Mouse (Mus musculus): ENCODE results near the gene Trappc6a. TPM values are rescaled to one million over a fixed set of nuclear protein-coding genes. Genes with fewer than 3 reads are reported as not detected.

Gene Trappc6a
- total RNA-seq, 2 experiments from 2014 or later: 43.1 to 53.1 TPM

DNA sequence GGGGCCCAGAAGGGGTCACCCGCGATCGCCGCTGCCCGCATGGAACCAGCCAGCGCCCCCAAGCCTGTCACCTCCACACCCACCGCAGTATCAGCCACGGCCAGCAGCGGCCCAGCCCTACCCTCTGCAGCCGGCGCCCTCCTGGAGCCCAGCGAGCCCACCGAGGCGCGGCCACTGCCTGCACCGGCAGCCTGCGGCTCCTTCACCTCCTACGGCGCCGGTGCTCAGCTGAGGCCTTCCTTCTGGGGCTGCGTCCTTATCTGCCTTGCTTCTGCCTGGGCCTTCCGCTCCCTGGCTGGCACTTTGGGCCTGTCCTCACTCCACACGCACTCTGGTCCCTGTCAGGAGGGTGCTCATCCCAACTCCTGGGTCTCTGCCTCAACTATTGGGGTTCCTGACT, 11.8 kb downstream of the Trappc6a start:
- intact Hi-C loops (cut with DNase I): no loop called here
- no peak for DNase-seq

DNA sequence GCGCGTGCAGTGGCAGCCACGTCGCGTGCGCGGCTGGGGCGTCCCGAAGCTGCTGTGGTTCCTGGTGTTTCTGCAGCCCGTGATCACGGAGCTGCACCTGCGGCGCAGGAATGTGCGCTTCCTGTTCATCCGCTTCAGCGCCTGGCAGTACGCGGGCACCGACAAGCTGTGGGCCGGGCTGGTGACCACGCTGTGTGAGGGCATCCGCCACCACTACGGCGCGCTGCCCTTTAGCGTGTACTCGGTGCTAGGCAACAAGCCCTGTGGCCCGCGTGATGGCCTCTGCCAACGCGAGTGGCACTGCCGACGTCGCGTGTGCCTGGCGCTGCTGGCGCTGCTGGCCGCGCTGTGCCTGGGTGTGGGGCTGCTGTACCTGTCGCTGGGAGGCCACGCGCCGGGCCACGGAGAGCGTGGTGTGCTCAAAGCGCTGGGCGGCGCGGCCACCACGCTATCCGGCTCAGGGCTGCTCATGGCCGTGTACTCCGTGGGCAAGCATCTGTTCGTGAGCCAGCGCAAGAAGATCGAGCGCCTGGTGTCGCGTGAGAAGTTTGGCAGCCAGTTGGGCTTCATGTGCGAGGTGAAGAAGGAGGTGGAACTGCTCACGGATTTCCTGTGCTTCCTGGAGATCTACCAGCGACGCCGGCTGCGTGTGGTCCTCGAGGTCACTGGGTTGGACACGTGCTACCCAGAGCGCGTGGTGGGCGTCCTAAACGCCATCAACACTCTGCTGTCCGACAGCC, 15.0 kb downstream of the Trappc6a start:
- intact Hi-C loops (cut with DNase I): no loop called here

DNA sequence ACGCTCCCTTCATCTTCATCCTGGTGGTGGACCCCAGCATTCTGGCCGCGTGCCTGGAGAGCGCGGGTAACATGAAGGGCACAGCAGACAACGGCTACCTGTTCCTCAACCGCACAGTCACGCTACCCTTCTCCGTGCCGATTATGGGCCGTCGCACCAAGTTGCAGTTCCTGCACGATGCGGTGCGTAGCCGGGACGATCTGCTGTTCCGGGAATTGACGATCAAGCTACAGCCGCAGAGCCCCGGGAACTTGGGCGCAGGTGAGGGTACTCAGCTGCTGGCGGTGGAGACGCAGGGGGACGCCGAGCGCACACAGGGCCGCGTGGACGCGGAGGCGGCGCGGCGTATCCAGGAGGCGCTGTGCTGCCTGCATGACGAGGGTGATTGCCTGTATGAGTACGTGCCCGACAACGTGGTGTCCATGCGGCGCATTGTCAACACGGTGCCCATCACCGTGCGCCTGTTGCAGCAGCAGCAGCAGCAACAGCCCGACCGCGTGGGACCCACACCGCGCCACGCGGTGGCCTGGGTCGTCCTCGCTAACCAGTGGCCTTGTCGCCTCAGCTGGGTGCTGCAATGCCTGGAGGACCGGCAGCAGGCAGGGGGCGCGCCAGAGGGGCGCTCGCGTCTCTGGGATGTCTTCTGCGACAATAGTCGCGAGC, 15.7 kb downstream of the Trappc6a start:
- DNase-seq: peak; percentile 69 to 74
- intact Hi-C loops (cut with DNase I): no loop called here

More for the DNA sequence above, 15.0 kb downstream of the Trappc6a start:
- DNase-seq: no peak

DNA sequence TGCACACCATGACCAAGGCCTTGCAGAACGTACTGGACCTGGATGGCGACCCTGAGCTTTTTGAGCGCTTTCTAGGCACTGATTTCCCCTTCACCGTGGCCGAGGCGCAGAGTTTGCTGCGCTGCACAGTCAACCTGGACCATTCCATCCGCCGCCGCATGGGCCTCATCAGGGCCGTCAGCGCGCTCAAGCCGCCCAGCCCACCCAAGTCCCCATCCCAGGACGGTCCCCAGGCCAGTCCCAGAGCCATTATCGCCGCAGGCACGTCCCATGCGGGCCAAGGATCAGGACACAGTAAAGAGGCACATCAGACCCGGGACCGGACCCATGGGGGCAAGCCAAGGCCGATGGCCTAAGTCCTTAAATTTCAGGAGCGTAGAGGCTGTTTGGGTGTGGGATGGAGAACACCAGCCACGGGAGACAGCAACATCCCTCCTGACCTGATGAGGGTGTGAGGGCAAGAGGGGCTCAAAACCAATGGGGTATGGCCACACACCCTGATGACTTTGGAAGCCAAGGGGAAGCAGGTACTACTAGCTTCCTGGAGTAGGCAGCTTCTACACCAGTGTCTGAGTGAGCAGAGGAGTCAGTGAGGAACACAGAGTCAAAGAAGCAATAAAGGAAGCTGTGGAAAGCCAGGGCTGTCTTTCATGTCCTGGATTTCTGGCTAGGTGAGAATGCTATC, 16.4 kb downstream of the Trappc6a start:
- no peak for DNase-seq
- intact Hi-C loops (cut with DNase I): no loop called here

DNA sequence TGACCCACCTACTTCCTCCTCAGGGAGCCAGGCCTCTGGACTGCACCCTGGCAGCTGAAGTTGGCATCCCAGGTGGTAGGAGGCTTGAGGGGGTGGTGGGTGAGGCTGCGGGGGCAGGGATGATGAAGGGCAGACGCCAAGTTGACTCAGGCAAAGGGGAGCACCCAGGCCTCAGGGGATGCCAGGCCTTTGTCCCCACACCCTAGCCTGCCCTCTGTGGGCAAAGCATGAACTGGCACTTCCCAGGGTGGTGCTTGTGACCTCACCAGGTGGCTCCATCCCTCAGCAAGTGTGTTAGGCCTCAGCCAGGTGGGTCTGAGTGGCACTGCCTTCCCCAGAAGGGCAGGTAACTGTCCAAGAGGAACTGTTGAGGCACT, 16.9 kb downstream of the Trappc6a start:
- no peak for DNase-seq
- intact Hi-C loops (cut with DNase I): no loop called here

DNA sequence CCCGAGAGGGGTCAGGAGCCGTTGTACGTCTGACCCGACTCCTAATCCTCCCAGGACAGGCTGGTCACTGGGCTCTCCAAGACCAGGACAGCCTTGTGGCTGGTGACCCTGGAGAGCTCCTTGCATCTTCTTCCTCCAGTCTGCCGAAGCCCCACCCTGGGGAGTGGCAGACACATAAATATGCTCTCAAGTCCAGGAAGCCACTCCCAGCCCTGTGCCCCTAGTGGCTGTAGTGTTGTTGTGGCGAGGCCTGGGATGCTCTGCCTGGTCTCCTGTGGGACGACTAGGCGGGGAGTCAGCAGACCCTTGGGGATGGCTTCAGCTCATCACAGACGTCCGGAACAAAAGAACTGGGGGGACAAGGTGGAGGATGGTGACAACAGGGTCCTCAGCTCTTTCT, 22.9 kb downstream of the Trappc6a start:
- intact Hi-C loops (cut with DNase I): no loop called here
- no peak for DNase-seq

DNA sequence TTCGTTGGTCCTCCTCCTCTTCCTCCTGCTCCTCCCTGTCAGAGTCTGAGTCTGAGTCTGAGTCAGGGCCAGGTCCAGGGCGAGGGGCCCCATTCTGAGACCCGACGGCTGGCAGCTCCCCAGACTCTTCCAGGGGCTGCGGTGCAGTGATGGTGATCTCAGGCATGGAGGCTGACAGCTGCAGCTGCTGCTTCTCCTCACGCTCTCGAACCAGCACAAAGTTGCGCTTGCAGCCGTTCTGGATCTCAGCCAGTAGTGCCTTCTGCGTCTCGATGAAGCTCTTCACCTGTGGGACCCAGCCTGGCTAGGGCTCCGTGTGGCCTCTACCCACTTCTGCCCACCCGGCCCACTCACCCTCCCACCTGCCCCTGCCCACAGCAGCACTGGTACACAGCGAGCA, 24.0 kb downstream of the Trappc6a start:
- intact Hi-C loops (cut with DNase I): no loop called here
- no peak for DNase-seq

DNA sequence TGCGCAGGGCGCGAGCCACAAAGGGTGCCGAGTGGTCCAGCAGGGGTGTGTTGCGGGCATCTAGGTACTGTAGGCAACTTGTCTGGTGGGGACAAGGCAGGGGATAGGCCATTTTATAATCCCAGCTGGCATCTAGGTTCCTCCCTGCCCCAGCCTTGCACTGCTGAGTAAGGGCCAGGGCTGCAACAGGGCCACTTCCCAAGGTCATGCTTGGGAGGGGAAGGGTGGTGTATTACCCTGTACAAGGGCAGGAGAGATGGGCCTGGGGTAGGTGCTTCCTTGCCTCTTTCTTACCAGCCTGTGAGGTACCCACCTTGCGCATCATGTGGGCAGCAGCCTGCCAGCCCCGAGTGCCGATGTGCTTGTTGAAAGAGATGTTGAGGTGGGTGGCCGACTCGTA, 26.5 kb downstream of the Trappc6a start:
- DNase-seq: no peak
- intact Hi-C loops (cut with DNase I): no loop called here

DNA sequence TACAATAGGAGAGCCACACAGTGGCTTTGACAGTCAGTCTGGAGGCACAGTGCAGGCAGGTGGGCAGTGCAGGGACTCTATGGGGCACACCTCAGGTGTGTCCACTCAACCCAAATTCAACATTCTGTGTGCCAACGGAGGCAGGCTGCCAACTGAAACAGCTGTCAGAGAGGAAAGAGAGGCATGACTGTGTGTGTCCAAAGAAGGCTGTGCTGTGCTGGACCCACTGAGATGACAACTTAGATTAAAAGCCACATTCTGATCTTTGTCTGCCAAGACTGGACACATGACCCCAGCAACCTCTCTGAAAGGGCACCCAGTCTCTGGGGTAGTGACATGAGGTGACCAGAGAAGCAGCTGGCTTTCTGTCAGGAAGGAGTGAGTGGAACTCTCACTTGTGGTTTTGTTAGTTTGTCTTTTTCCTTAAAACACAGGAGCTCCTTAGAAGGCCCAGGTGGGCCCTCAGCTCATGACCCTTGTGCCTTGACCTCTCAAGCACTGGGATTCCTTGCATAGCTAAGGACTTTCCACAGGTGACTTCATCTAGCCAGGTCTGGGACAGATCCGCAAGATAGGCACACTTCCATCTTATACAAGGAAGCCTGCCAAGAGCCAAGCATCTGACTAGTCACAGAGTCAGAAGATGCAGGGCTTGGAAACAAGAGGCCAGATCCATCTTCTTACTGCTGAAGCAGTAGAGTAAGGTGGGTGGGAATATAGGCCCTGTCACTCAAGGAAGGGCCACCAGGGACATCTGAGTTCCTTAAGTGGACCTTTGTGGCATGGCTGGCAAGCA, 32.8 kb downstream of the Trappc6a start:
- no peak for DNase-seq
- intact Hi-C loops (cut with DNase I): no loop called here

DNA sequence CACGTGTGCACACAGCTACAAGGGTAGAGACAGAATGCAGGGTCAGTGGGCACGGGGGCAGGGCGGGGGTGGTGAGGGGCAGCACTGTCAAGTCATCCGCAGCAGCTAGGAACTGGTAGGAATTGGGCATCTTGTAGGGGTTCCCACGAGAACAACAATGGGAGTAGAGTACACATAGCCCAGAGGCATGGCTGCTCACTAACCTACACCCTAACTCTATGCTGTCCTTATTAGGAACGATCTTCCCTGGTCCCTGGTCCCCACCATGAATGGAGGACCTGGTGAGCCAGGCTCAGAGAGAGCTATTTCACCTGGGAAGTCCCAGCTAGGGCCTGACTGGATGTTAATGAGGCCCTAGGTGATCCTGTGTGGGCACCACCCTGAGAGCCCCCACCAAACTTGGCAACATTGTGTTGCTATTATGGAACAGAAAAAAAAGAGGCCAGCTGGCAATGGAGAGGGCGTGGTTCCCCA, 33.5 kb downstream of the Trappc6a start:
- intact Hi-C loops (cut with DNase I): no loop called here
- DNase-seq: no peak

DNA sequence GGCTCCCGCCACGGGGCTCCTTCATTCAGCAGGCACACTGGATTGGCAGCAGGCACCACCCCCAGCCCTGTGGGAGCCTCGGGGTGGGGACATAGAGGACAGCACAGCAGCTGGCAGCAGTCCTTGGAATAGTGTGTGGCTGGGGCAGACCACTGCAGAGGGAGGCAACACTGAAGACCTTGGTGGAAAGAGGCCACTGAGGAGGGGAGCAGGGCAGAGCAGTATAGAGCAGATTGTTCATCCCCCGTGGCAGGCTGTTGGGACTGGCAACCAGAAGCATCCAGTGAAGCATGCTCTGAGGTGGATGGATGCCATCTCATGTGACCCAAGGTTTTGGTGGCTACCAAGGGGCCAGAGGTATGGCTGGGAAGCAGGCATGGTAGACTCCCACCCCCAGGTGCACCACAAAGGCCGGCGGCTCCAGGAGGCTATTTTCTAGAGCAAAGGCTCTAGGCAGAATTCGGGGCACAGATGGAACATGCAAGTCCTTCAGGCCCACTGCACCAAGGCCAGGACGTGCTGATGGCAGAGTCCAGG, 34.0 kb downstream of the Trappc6a start:
- intact Hi-C loops (cut with DNase I): no loop called here
- DNase-seq: peak; percentile 40 to 51

DNA sequence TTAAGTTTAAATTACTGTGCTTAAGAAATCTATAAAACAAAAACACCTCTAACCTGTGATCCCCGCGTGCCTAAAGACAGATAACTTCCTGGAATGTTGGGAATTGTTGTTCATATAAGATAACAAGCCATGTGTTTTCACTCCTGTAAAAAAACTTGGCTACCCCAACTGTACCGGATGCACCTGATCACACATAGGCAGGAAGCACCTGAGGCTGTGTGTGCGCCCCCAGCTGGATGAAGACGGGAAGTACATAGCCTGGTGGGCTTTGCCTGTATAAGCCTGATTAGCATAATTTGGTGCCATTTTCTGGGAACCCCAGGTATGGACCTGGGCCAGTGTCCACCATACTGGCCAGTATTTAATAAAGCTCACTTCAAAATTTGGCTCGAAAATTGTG, 35.4 kb downstream of the Trappc6a start:
- peak; percentile 32 to 50 for DNase-seq
- intact Hi-C loops (cut with DNase I): no loop called here

DNA sequence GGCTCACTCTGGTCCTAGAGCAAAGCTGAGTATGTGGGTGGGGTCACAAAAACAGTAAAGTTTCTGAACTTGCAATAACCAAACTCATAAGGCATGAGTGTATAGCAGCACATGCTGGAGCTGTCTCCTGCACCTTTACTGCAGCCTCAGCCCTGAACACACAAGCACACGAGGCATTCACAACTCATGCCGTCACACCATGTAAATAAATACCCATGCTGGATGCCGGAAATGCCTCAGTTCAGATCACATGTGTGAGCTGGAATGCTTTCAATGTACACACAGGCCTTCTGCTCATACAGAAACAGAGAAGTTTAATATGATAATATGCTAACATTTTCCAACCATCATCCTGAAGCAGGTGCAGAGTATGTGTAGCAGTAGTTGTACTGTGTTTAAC, 37.8 kb downstream of the Trappc6a start:
- intact Hi-C loops (cut with DNase I): no loop called here
- DNase-seq: peak in 1 of 2 experiments; percentile 23

DNA sequence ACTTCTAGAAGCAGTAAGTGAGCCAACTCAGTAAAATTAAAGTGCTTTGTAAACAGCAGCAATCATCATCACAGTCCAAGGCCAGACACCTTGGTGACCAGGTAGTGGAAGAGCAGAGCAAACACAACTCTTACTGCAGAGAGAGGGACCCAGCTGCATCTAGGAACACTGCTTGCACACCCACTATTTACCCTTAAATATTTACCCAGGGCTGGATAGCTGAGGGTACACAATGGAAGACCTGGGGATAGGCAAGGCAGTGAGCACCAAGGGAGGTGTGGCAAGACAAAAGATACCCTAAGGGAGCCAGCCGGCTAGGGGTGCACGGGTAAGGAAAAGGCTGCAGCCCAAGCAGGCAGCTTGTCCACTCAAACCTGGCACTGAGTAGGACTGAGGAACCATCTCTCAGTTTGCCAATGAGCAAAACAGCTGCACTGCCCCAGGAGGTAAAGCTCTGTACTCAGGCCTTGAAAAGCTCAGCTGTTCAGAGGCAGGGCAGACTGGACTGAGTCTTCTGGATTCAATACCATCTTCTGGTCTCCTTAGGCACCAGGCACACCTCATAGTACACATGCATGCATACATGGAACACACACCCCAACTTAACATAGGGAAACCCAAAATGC, 39.3 kb downstream of the Trappc6a start:
- intact Hi-C loops (cut with DNase I): no loop called here
- no peak for DNase-seq

DNA sequence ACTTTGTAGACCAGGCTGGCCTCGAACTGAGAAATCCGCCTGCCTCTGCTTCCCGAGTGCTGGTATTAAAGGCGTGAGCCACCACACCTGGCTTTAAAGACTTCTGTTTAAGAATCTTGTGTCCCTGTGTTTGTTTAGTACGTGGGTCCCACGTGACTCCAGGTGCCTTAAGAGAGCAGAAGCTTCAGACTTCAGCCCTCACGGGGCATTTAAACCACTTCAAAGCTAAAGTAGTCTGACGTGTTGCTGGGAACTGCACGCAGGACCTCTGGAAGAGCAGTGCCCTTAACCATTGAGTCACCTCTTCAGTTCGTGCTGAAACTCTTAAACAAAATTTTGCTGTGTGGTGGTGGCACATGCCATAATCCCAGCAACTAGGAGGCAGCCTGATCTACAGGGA, 41.2 kb downstream of the Trappc6a start:
- intact Hi-C loops (cut with DNase I): no loop called here
- DNase-seq: no peak

DNA sequence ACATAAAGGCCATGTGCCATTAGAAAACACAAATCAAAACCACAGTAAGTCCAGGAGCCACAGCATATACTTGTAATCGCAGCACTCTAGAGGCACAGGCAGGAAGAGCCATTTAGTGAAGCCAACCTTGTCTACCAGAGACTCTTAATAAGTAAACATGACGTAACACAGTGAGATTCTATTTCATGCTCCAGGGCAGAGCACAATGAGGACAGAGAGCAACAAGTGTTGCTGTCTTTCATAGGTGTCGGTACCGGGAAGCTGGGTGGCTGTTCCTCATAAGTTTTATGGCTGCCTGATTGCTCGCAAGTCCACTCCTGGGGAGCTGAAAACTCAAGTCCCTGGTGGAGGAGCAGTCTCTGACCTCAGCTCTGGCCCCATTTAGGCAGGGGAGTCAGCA, 43.4 kb downstream of the Trappc6a start:
- intact Hi-C loops (cut with DNase I): no loop called here
- DNase-seq: no peak

DNA sequence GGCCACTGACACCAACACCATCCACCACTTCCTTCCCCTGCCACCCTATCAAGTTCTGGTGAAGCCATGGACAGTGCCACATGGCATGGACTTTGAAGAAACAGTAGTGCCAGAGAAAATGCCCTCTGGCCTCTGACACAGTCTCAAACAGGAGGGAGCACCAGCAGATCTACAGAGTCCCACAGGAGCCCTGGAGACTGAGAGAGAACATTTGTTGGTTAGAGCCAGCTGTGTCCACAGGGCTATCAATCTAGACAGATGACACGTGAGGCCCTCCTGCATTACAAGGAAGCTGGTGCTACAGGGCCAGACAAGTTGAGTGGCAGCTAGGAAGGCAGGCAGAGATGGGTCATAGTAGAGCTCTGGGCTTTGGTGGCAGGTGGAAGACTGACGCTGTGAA, 44.2 kb downstream of the Trappc6a start:
- DNase-seq: no peak
- intact Hi-C loops (cut with DNase I): no loop called here

DNA sequence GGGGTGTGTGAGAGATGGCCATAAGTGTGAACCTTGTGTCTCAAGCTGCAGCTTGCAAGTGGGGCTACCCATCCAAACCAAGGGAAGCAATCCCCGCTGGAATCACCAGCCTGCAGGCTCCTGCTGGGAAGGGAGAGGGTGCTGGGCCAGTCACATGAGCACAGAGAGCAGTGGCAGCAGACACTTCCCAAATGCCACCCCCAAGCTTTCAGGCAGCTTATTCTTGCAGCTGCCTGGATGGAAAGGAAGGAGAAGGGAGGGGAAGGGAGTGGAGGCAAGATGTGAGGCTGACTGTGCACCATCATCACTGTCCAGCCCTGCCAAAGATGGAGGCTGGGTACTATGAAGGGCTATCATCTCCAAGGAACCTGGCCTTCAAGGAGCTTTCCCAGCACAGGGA, 46.0 kb downstream of the Trappc6a start:
- intact Hi-C loops (cut with DNase I): no loop called here
- DNase-seq: no peak

DNA sequence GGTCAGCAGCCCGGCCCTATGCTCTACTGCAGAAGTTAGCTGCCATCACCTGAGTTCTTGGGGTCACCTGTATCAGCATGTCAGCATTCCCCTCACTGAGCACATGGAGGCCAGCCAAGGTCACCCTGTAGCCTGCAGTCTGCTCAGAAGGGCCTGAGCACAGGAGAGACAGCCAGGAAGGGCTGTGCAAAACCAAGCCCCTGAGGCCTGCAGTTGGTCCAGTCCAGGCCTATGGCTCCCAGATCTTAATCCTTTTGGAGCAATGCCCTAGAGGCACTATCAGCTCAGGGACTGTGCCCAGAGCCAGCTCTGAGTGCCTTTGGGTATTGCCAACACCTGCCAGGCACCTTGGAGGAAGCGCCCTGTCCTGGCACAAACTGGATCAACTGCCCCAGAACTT, 48.9 kb downstream of the Trappc6a start:
- intact Hi-C loops (cut with DNase I): no loop called here
- peak; percentile 22 to 26 for DNase-seq

Data from heart, postnatal 10 days (tissue).